Mouse (Mus musculus) kidney, embryonic 16.5 days (tissue): ENCODE measurements at regions not wholly inside any gene's neighbourhood (a gene's known extent, or its start where the extent isn't known, plus 50 kb on each side); places are given as distances from the start of the nearest gene placed in this dataset.

ENCODE experiments used
- ATAC-seq: fragments of 200-750 bp; cut with Nextera tagmentation; 2 replicates; pipeline ENCODE4 v1.8.0; 2017; ENCODE audit warnings: moderate TSS enrichment; ENCODE audit not compliant: low FRiP score, low TSS enrichment
- H3K27ac ChIP-seq: fragments of 300-500 bp; sonication (generic); 2 replicates; pipeline ENCODE4 v1.5.1; 2014; ENCODE audit warnings: low read length
- H3K27me3 ChIP-seq: fragments of 300-500 bp; sonication (generic); 2 replicates; pipeline ENCODE4 v1.6.1; 2014; ENCODE audit warnings: low read length, control low read depth, mixed read lengths; ENCODE audit not compliant: insufficient read depth
- H3K36me3 ChIP-seq: fragments of 300-500 bp; sonication (generic); 2 replicates; pipeline ENCODE4 v1.6.1; 2014; ENCODE audit warnings: low read length, control low read depth, mixed read lengths; ENCODE audit not compliant: insufficient read depth
- H3K4me1 ChIP-seq: fragments of 300-500 bp; sonication (generic); 2 replicates; pipeline ENCODE4 v1.6.1; 2014; ENCODE audit warnings: low read length, control low read depth, mixed read lengths; ENCODE audit not compliant: insufficient read depth
- H3K4me2 ChIP-seq: fragments of 300-500 bp; sonication (generic); replicated peaks from 2 replicates; pipeline ENCODE4 v1.6.1; 2014; ENCODE audit warnings: low read depth, low read length
- H3K4me3 ChIP-seq: fragments of 300-500 bp; sonication (generic); 2 replicates; pipeline ENCODE4 v1.5.1; 2014; ENCODE audit warnings: mild to moderate bottlenecking, low read length
- H3K9ac ChIP-seq: fragments of 300-500 bp; sonication (generic); replicated peaks from 2 replicates; pipeline ENCODE4 v1.6.1; 2014; ENCODE audit warnings: low read length
- H3K9me3 ChIP-seq: fragments of 300-500 bp; sonication (generic); 2 replicates; pipeline ENCODE4 v1.6.1; 2016; ENCODE audit warnings: low read length, control low read depth
- WGBS: fragments of 180-500 bp; shearing (Covaris S2); extraction: QIAGEN DNeasy Blood & Tissue Kit; methylation state at CpG from one replicate; pipeline ENCODE4 v1.1.7; 2014; 5-methylcytosine and 5-hydroxymethylcytosine counted together

- ATAC-seq = no peak
- H3K4me2 ChIP-seq = peak overlapping the region; percentile 44
- H3K36me3 ChIP-seq = no peaks in the 10 kb centered on the region
- 0 out of 2 replicates have a peak, but pooled peaks cover 4% of the 10 kb centered on the region for H3K4me1 ChIP-seq
- H3K27ac ChIP-seq = no peak overlapping the region
- H3K4me3 ChIP-seq = no peak overlapping the region
- H3K27me3 ChIP-seq = no peaks in the 10 kb centered on the region
- 19% methylated on average over 10 of the region's 10 CpGs for WGBS
- H3K9ac ChIP-seq = no peak overlapping the region
- H3K9me3 ChIP-seq = no peaks in the 10 kb centered on the region
Measured at GRCm38 (mm10) chr11:112839721-112840494, 57.9 kb downstream of the Sox9 start.

GRCm38 (mm10) chr11:112840495-112840828 lies 58.4 kb downstream of the Sox9 start:
- no peak for ATAC-seq
- Histone ChIP-seq H3K36me3 (no peaks in the 10 kb centered on the region), H3K4me2 (peak overlapping the region; percentile 44), H3K4me1 (0 out of 2 replicates have a peak, but pooled peaks cover 3% of the 10 kb centered on the region), H3K27me3 (no peaks in the 10 kb centered on the region), H3K9me3 (no peaks in the 10 kb centered on the region), H3K9ac (no peak overlapping the region), H3K4me3 (no peak overlapping the region), H3K27ac (no peak overlapping the region)
- WGBS = 14% methylated on average over 10 of the region's 10 CpGs

DNA sequence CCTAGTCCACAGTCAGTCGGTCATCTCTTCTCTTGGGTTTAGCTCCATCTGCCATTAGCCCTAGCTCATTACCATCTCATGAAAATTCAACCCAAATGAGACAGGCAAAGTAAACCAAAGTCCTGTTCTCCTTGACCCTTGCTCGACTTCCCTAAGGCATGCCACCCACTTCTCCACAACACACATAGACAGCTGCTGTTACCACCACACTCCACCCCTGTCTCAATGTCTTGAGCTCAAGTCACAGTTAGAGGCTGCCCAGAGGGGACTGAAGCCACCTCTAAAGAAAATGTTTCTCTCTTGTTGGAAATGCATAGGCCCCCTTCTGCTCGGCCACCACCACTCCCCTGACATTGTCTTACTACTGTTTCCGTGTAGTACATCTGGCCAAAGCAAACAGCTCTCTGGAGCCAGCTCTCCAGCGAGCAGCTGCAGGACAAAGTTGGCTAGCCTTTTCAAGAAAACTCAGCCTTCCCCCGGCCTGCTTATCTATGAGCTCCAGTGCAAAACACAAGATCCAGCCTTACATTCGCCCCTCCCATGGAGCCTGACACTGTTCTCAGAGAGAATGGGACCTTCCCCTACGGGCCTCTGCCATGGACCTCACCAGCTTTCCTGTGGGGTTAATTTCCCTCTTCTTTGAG lies 62.4 kb downstream of the Sox9 start:
- Histone ChIP-seq H3K4me2 (no peak overlapping the region), H3K27ac (no peak overlapping the region), H3K36me3 (no peaks in the 10 kb centered on the region), H3K27me3 (no peaks in the 10 kb centered on the region), H3K9me3 (no peaks in the 10 kb centered on the region), H3K4me3 (no peak overlapping the region), H3K4me1 (no peaks in the 10 kb centered on the region), H3K9ac (no peak overlapping the region)
- WGBS = 71% methylated on average over 8 of the region's 8 CpGs
- no peak for ATAC-seq

- H3K9ac ChIP-seq = no peak overlapping the region
- no peak overlapping the region for H3K4me3 ChIP-seq
- H3K4me1 ChIP-seq = no peaks in the 10 kb centered on the region
- H3K27ac ChIP-seq = no peak overlapping the region
- H3K4me2 ChIP-seq = no peak overlapping the region
- H3K36me3 ChIP-seq = no peaks in the 10 kb centered on the region
- no peaks in the 10 kb centered on the region for H3K27me3 ChIP-seq
- no peak for ATAC-seq
- H3K9me3 ChIP-seq = no peaks in the 10 kb centered on the region
- WGBS = 97% methylated on average over 2 of the region's 2 CpGs
Measured at GRCm38 (mm10) chr11:112847146-112847545, 65.1 kb downstream of the Sox9 start.

- no peak for ATAC-seq
- H3K27ac ChIP-seq = no peak overlapping the region
- no peak overlapping the region for H3K4me2 ChIP-seq
- H3K4me3 ChIP-seq = no peak overlapping the region
- H3K9me3 ChIP-seq = no peaks in the 10 kb centered on the region
- no peaks in the 10 kb centered on the region for H3K27me3 ChIP-seq
- no peaks in the 10 kb centered on the region for H3K36me3 ChIP-seq
- H3K4me1 ChIP-seq = no peaks in the 10 kb centered on the region
- no peak overlapping the region for H3K9ac ChIP-seq
- WGBS = 80% methylated on average over 3 of the region's 3 CpGs
Measured at GRCm38 (mm10) chr11:112847851-112848250, 65.8 kb downstream of the Sox9 start.

GRCm38 (mm10) chr11:112849974-112850373 lies 68.0 kb downstream of the Sox9 start:
- Histone ChIP-seq H3K4me3 (no peak overlapping the region), H3K9ac (no peak overlapping the region), H3K27me3 (no peaks in the 10 kb centered on the region), H3K27ac (no peak overlapping the region), H3K9me3 (no peaks in the 10 kb centered on the region), H3K4me1 (no peaks in the 10 kb centered on the region), H3K36me3 (no peaks in the 10 kb centered on the region), H3K4me2 (no peak overlapping the region)
- no peak for ATAC-seq
- WGBS = 73% methylated on average over 5 of the region's 5 CpGs

- Histone ChIP-seq H3K4me2 (no peak overlapping the region), H3K4me1 (no peaks in the 10 kb centered on the region), H3K36me3 (no peaks in the 10 kb centered on the region), H3K27ac (no peak overlapping the region), H3K9me3 (no peaks in the 10 kb centered on the region), H3K4me3 (no peak overlapping the region), H3K9ac (no peak overlapping the region), H3K27me3 (no peaks in the 10 kb centered on the region)
- 80% methylated on average over 13 of the region's 13 CpGs for WGBS
- no peak for ATAC-seq
Measured at GRCm38 (mm10) chr11:112850532-112851272, 68.7 kb downstream of the Sox9 start.

DNA sequence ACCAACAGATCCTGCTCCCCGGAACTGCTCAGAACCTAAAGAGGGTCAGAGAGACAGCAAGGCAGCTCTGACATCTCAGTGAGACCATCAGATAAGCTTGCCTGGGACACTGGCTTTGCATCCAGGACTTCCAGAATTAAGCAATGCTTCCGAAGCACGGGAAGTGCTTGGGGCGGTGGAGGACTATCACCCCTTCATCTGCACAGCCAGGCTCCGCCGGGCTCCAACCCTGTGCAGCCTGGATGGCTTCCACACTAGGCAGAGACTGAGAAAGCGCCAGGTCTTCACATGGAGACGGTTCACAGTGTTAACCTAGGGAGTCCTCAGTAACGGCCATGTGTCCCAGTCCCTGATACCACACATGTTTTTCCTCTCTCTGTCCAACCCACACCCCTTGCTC lies 69.3 kb downstream of the Sox9 start:
- Histone ChIP-seq H3K36me3 (no peaks in the 10 kb centered on the region), H3K4me2 (no peak overlapping the region), H3K4me1 (no peaks in the 10 kb centered on the region), H3K27ac (no peak overlapping the region), H3K9ac (no peak overlapping the region), H3K27me3 (no peaks in the 10 kb centered on the region), H3K9me3 (no peaks in the 10 kb centered on the region), H3K4me3 (no peak overlapping the region)
- ATAC-seq = no peak
- 70% methylated on average over 9 of the region's 9 CpGs for WGBS

- H3K27me3 ChIP-seq = no peaks in the 10 kb centered on the region
- no peak overlapping the region for H3K4me2 ChIP-seq
- no peaks in the 10 kb centered on the region for H3K36me3 ChIP-seq
- peaks cover 4% of the 10 kb centered on the region; the same call in 1 of the 2 replicates for H3K4me1 ChIP-seq
- peaks cover 4% of the 10 kb centered on the region; the same call in 1 of the 2 replicates for H3K9me3 ChIP-seq
- no peak for ATAC-seq
- 56% methylated on average over 5 of the region's 5 CpGs for whole genome bisulfite sequencing
- no peak overlapping the region for H3K9ac ChIP-seq
- H3K27ac ChIP-seq = no peak overlapping the region
- no peak overlapping the region for H3K4me3 ChIP-seq
Measured at GRCm38 (mm10) chr11:112855975-112856374, 74.0 kb downstream of the Sox9 start.

GRCm38 (mm10) chr11:112859309-112859708 lies 77.3 kb downstream of the Sox9 start:
- H3K27me3 ChIP-seq = no peaks in the 10 kb centered on the region
- no peak for ATAC-seq
- 88% methylated on average over 7 of the region's 7 CpGs for WGBS
- peaks cover 5% of the 10 kb centered on the region; the same call in 1 of the 2 replicates for H3K4me1 ChIP-seq
- no peak overlapping the region for H3K9ac ChIP-seq
- no peak overlapping the region for H3K27ac ChIP-seq
- H3K9me3 ChIP-seq = peaks cover 4% of the 10 kb centered on the region; the same call in 1 of the 2 replicates
- H3K4me3 ChIP-seq = no peak overlapping the region
- no peak overlapping the region for H3K4me2 ChIP-seq
- no peaks in the 10 kb centered on the region for H3K36me3 ChIP-seq
